Mouse (Mus musculus): Measurements from ENCODE around the gene Omp.
A peak's percentile ranks its signal among the peaks of the same experiment; 100 is the strongest.
"Not testable (repeated sequence)": the region's sequence is repeated elsewhere in the genome, so short reads cannot be mapped to it uniquely, and the experiment has no call there.

Gene Omp

DNA sequence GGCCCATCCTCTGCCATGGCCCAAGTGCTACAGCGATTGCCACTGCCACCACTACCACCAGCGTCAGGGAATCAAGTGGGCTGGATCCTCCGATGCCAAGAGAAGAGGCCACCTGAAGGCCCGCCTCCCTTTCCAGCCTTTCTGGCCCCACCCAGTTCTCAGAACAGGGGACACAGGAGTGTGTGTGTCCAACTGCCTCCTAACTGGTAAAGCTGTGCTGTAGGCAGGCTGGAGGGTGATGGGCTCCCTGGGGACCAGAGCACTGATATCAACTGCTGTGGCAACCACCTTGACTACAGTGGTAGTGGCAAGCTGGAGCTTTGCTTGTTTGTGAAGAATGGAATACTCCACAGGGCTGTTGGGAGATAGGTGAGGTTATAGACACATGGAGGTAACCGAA is at the start of gene Omp:
Gene Omp, minus strand, starts transcription at position 101 of the 400 bp plus-strand sequence.
- DNase-seq: no peak

DNA sequence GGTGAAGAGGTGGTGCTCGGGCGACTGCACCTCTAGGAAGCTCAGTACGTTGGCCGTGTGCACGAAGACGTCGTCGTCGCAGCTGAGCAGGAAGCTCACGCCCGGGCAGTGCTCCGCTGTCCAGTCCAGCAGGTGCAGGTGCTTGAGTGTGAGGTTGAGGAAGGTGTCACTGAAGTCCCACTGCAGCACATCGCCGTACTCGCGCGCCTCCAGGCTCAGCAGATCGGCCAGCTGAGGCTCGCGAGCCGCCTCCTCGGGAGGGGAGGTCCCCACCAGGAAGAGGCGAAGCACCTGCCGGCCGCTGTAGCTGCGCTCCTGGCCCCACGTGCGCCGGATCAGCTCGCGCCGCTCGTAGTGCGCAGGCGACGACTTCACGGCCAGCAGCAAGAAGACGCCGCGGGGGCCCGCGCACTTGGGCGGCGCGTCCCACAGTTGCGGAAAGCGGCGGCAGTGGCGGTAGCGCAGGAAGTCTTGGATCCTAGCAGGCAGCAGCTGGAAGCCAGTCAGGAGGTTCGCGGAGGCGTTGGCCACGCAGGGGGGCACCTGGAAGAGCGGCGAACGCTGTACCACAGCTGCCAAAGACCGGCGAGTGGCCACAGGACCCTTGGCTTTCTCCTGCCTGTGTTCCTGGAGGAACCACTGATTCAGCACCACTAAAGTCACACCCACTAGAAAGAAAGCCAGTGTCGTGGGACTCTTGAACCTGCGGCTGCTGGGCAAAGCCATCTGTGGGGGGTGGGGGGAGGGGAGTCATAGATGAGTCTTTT is 48.9 kb upstream of the Omp start:
- peak; percentile 39 to 47 for DNase-seq

DNA sequence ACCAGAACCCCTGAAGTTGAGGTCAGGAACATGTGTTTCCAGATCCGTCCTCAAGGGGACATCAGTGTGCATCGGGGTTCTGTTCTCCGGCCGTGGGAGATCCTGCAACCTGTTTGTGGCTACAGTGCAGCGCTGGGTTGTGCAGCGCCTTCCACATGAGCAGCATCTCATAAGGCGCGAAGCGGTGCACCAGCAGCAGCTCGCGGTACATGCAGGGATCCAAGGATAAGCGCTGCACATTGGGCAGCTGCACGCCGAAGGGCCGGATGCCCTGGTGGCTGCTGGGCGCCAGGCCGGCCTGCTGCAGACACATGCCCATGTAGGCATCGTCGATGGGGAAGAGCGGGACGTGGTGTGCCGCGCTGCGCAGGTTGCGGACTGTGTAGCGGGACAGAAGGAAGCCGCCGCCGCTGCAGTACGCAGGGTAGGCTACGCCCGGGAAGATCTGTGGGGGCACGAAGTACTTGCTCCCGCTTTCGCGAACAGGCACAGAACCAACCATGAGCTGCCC is 48.3 kb upstream of the Omp start:
- peak; percentile 45 to 52 for DNase-seq

DNA sequence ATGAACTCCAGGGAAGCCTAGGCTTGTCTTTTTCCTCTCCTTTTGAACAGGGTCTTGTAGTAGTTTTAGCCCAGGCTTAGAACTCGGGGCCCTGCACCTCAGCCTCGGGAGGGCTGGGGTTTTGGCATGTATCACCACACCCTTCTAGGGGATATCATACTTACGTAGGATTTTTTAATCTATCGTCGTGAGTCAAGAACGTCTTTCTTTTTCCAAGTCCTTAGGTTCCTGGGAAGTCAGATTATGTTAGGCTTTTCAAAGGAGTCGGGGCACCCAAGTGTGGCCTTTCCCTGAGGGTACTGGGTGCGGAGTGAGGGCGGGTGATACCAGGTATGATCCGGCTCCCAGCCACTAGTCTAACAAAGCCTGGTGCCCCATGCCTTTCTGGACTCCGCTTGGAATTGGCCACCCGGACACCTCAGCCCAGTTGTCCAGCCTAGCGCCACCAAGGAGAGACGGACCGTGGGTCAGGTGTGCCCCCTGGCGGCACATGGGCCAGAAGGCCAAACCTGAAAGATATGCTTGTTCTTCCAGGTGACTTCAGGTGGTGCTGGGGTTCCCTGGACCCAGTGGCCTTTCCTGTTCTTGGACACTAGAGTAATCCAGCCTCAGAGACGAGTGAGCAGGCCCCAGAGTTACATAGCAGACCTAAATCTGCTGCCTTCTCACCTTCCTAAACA is 46.4 kb upstream of the Omp start:
- DNase-seq: peak; percentile 21 to 27

DNA sequence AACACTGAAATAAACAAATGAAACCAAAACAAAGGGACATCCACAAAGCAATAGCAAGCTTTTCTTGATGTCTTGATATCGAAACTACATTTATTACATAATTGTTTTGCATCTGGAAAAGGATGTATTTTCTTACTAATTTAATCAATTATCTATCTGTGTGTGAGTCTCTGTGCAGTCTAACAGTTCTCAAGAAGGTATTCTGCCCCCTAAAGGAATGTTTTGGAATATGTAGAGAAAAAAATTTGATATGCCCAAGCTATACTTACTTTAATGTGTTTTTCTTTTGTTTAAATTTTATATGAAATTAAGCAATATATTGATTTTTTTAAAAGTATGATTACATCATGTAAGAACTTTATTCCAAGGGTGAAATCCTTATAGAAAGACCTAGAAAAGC is 45.3 kb upstream of the Omp start:
- no peak for DNase-seq

DNA sequence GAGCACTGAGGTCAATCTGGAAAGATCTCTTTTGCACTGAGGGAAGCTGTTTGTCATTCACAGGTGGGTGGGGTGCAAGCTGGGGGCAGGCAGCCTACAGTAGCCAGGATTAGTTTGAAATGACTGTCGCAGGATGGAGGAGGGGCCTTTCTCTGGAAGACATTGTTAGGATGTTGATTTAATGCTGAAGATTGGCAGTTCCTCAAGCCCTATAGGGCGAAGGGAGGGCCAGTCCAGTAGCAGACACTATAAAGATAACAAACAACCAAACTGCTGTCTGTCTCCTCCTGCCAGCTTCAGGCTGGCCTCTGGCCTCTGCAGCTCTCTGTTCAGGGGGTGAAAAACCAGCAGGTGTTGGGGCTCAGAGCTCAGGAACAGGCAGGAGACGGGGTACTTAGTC is 44.4 kb upstream of the Omp start:
- no peak for DNase-seq

DNA sequence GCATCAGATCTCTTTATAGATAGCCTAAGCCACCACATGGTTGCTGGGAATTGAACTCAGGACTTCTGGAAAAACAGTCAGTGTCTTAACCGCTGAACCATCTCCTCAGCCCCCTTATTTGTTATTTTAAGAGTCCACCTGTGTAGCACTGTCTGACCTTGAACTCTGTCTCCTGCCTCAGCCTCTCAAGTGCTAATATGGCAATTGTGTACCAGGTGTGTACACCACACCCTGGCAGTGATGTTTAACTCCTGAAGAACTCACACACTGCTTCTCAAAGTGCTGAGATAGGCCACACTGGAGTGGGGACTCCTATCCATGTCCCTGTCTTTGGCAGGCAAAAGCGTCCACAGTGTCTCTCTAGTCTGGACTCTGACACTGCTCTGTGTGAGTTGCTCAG is 43.4 kb upstream of the Omp start:
- no peak for DNase-seq

DNA sequence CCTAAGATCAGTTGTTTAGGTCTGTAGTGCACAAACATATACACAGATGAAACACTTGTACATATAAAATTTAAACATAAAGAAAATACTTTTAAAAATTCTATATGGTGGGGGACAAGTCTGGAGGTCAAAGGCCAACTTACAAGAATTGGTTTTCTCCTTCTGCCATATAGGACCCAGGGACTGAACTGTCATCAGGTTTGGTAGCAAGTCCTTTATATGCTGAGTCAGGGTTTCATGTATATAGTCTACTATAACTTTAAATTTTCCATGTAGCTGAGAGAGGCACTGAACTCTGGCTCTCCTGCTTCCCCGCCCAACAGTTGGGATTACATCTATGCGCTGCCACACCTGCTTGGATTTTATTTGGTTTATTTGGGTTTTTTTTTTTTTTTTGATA is 42.9 kb upstream of the Omp start:
- DNase-seq: no peak

DNA sequence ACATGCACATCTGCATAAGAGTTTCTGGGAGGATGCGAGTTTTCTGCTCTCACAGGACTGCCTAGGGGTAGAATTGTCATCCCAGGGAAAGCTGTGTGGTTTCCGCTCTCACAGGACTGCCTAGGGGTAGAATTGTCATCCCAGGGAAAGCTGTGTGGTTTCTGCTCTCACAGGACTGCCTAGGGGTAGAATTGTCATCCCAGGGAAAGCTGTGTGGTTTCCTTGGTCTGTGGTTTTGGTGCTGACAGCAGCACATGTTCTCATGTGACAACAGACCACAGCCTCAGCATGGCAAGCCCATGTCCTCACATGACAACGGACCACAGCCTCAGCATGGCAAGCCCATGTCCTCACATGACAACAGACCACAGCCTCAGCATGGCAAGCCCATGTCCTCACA is 42.0 kb upstream of the Omp start:
- not testable (repeated sequence) for DNase-seq

DNA sequence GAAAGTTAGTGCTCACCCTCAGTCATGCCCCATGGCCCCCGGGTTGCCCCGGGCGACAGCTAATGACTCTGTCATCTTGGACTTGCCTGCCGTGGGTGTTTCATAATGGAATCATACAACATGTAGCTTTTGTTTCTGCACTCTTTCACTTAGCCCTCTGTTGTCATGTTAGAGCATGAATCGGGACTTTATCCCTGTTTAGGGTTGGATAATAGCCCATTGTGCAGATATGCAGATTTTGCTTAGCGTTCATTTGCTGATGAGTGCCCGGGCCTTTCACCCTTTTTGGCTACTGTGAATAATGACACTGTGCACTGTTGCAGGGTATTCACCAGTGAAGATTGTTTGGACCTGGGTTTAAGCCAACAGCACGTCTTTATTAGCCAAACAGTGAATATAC is 41.3 kb upstream of the Omp start:
- no peak for DNase-seq

DNA sequence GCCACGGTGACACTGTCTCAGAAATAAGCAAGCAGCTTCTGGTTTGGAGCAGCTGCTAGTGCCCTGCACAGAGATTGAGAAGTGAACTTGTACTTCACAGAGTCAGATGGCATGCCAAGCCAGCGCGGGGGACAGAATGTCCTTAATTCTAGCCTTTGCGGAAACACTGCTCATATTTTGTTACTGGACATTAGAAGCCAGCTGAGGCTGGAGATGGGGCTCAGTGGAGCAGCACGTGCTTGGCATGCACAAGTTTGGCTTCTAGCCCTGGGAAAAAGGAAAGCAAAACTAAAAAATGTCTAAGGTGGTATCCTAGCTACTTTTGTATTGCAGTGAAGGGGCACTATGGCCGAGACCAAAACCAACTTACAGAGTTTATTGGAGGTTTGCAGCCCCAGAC is 40.0 kb upstream of the Omp start:
- DNase-seq: no peak

DNA sequence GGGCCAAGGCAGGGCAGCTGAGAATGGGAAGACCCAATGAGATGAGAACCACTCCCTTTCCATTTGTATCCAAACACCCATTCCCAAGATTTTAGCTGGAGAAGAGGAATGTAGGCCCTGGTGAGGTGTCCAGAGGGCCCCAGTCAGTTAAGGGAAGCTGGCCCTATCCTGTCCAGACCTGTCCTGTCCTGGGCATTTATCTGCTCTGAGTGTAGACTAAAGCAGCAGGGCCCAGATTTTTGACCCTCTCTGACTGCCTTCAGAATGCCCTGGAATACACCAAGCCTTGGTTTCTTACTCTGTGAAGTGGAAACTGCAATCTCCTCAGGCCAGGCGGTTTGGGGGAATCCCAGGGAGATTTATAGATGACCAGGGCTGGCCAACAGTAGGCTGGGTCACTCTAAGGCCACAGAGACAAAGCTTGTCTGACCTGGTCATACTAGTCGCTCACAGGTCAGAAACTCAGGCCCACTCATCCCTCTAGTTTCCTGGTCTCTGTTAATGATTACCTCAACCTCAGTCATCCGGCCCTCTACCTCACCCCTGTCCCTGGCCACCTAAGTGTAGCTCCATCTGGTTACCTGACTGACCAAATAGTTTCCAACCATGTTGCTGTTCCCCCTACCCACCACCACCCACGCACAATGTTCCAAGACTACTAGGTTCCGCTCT is 33.4 kb upstream of the Omp start:
- no peak for DNase-seq

DNA sequence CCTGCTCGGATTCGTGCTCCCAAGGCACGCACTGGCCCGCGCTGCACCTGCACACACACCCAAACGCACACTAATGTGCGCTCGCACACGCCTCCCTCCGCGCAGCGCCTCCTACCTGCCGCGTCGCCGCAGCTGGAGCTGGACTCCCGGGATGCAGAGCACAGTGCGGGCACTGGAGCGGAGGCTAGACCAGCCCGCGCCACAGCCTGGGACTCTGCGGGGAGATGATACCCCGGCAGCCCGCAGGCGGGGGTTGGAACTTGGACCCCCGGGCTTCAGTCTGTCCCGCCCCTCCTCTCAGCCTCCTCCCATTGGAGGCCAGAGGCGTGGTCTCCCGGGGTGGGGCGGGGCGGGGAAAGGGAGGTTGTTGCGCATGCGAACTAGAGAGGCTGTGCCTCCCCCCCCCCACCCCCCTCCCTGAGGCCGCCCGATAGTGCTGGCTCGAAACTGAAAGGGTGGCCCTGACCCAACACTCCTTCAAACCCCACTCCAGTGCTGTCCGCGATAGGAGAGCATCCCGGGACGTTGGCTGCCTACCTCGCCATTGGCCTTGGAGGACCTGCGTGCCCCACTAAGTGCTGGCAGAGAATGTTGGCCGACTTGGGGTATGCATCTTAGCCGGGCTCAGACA is 32.7 kb upstream of the Omp start, which contains the start of gene Capn5:
Gene Capn5, minus strand, starts transcription at position 346 of the 631 bp plus-strand sequence.
- peak; percentile 77 to 81 for DNase-seq

DNA sequence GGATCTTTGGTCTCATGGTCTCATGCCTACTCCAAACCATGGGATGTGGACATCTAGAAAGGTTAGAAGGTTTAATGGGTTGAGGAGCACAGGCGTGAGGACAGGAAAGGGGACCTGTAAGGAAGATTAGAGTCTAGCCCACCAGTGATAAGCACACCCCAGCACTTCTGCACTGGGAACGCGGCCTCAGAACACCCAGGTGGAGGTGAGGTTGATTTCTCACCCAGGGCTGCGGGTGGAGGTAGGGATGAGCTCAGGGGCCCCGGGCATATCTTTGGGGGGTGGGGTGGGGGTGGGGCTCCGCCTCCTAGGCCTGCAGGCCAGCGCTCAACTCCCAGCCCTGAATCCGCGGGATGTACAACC is 32.2 kb upstream of the Omp start:
- no peak for DNase-seq

DNA sequence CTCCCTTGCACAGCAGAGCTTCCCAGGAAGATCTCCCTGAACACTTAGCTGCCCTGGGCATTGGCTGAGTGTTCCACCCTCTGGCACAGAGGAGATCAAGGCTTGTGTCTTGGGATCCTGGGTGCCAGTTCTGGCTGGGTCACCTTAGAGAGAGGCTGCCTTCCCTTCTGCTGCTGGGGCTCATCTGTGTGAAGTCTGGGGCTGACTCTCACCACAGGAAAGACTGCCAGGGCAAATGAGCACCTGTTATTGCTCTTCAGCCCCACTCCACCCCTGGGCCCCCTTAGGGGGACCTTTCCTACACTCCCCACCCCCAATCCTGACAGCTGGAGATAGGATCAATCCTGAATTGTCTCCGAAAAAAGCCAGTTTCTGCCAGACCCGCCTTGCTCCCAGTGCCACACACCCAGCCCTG is 31.8 kb upstream of the Omp start:
- DNase-seq: no peak

DNA sequence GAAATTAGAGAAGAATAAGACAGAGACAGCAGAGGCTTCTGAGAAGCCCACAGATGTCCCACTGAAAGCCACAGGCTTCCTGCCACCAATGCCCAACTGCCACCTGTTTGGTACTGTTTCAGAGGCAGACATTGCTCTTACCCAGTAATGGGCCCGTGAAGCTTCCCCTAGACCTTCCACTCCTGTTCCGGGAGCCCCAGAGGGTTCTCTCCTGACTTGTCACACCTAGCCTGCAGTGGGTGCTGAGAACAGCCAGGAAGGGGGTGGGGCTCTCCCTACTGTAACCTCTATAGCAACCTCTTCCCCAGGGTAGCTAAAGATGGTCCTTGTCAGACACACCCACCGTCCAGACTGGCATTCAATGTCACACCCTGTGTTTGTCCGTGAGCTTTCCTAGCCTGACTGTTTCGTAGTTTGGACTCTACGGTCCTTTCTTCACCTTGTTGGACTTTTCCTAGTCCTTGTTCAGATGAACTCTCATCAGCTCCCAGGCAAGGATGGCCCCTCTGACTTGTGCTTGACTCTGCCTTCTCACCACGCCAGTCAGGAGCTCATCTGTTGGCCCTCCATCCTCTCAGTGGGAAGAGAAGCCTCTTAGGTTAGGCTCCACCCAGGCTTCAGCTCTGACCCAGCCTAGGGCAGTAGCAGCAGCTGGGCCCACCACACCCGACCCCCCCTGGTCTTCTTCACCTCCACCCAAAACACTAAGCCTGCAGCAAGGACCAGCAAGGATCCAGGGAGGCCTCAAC is 31.2 kb upstream of the Omp start:
- no peak for DNase-seq

DNA sequence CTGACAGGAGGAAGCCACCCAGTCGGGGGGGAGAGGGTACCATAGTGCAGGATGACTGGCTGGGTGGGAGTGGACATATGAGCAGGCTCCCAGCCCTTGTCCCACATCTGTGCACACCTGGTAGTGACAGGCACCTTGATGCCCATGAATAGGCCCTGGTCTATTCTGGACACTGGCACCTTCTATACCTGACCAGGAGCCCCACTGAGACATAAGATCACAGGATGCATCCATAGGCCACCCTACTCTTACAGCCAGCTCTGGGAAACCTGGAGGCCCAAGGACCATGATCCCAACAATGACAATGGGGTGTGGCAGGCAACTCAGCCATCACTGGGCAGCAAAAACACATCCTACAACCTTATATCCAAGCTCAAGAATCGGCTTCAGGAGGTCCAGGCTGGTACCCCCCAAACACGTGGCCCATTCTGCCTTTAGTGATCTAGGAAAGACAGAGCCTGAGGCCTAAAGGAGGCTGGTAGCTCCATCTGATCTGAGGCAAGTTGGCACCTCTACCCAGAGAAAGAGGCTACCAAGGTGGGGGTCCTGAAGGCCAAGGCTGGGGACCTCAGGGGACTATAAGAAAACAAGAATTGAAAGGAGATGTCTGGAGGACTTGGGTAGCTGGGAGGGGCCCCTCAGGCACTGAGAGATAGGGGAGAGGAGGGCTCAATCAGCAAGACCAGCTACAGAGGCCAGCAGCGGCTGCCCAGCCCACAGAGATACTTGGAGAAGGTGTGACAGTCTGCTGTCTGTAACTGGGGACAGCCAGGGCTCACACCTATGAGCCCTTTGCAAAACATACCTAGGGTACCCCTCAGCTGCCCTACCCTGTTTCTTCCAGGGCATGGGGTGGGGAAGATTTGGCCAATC is 29.8 kb upstream of the Omp start:
- no peak for DNase-seq

DNA sequence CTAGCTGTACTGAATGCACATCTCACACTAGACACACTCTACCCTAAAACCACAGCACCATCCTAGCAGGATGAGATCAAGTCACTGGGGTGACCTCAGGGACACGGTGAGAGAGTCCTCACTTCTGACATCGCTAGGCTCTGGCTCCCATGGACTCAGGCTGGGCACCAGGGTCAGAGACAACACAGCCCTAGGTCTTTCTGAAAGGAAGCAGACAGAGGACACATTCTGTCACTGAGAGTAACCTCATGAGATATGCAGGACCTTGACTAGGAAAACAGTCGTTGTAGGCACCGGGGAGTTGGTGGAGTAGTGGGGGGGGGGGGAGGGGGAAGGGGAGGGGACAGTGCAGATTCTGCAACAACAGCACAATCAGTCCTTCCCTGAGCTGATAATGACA is 28.1 kb upstream of the Omp start:
- no peak for DNase-seq

DNA sequence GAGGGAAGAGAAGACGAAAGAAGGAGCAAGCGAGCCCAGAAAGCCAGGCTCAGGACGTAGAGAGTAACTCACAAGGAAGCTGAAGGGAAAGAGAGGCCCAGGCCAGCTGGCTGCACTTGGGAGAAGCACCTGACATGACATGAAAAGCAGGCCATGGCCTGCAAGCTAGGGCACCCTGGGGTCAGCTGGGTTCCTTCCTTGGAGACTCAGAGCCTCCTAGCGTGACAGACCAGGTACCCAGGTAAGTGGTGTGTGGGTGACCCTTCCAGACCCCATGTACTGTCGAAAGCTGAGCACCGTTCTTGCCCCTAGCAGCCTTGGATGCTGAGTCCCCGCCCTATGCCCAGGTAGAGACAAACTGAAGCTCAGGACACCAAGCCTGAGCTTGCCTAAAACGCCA is 27.4 kb upstream of the Omp start:
- no peak for DNase-seq

DNA sequence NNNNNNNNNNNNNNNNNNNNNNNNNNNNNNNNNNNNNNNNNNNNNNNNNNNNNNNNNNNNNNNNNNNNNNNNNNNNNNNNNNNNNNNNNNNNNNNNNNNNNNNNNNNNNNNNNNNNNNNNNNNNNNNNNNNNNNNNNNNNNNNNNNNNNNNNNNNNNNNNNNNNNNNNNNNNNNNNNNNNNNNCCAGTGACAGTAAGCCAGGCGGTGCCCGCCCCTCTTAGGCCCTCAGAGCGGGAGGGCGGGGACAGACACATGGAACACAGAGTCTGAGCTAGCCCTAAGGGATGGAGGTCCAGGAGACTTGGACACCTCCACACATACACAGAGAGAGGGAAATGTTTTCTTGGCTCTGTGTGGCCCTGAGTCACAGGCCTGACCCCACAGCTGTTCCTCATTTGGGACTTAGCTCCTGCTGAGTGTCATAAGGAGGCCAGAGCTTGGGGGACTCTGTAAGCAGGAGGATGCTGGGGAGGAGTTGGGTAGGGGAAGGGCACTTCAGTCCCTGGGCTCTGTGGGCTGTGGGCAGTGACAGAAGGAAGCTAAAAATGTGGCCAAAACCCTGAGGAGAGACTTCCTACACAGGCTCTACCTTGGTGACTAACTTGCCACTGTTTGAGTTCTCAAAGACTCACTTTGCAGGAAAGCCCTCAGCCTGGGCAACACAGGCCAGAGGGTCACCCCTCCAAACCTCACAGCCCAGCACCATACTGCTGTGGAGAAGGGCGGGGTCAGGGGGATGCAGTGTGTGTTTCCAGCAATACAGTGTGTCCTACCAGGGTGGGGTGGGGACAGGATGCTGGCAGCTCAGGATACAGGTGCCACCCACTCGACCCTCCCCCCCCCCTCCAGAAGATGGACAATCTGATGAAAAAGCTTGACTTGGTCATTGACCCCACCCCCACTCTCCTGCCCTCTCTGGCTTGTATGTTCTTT is 26.1 kb upstream of the Omp start:
- no peak for DNase-seq

Data from B cell, adult 2 months (primary cell).